Mouse (Mus musculus): ENCODE measurements around the gene Esrrg. TPM values are rescaled to one million over a fixed set of nuclear protein-coding genes. Genes with fewer than 3 reads are reported as not detected.

The Esrrg gene
- polyA plus RNA-seq, 1 experiment from 2014 or later: 1.0 TPM

DNA sequence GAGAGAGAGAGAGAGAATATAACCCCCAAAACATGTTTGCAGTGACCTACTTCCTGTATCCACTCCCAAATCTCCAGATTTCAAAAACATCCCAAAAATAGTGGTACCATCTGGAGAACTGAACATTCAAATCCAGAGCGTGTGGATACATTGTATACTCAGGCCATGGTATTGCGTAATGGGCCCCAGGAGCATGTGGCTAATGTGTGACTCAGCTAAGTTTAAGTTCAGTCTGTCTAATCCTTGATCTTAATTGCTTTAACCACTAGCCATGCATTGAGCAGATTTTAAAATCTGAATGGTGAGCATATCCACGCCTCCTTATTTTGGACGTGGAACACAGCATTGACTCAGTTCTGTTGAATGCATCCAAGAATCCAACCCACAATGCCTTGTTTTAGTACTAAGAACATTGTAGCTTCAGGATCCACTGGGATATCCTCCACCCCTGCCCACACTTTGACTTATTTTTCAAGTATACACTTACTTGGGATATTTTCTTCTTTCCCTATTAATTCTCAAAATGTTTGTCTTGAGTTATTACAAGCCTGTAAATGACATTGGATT, 612.7 kb downstream of the Esrrg start:
- Histone ChIP-seq H3K27me3 (ENCODE audit: control insufficient read depth, insufficient read depth, low read depth, low read length) (no peaks in the 10 kb centered on the region), H3K9ac (ENCODE audit: low read length) (no peak overlapping the region), H3K27ac (ENCODE audit: low read length) (no peak overlapping the region), H3K4me3 (ENCODE audit: low read length) (no peak overlapping the region), H3K36me3 (ENCODE audit: control insufficient read depth, insufficient read depth, low read length) (no peaks in the 10 kb centered on the region), H3K4me2 (ENCODE audit: low read depth, low read length) (no peak overlapping the region), H3K9me3 (ENCODE audit: control insufficient read depth, low read length) (no peaks in the 10 kb centered on the region), H3K4me1 (replicated peaks; ENCODE audit: control insufficient read depth, insufficient read depth, low read length) (no peaks in the 10 kb centered on the region)
- ATAC-seq (ENCODE audit: low read depth): no peak
- 79% methylated on average over 4 of the region's 4 CpGs for WGBS

DNA sequence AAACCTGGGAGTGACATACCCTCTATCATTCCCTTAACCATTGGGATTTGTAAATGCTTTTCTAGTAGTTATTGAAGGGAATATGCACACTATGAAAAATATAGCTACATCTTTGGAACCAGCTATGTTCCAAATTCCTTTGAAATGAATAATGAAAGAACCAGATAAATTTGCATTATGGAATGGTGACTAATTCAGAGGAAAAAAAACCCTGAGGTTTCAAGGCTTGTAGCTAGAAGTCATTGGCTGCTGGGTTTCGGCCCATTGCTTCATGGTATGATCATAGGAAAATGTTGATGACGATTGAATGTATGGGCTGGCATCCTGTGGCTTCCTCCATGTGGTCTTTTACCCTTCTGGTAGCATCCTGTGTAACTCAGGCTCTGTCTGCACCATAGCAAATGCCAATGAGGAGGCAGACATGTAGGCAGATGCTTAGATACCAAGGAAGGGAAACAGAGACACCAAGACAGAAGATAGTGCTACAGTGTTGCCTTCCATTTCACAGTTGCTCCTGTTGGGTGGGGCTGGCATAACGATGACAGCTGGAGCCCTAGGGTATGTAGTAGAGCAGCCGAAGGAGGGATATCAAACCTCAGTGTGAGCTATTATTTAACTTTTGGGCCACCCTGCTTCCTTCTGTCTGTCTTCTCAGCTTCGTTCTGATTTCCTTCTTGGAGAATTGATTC, 624.6 kb downstream of the Esrrg start:
- Histone ChIP-seq H3K4me1 (replicated peaks; ENCODE audit: control insufficient read depth, insufficient read depth, low read length) (no peaks in the 10 kb centered on the region), H3K9ac (ENCODE audit: low read length) (no peak overlapping the region), H3K9me3 (ENCODE audit: control insufficient read depth, low read length) (no peaks in the 10 kb centered on the region), H3K4me3 (ENCODE audit: low read length) (no peak overlapping the region), H3K36me3 (ENCODE audit: control insufficient read depth, insufficient read depth, low read length) (no peaks in the 10 kb centered on the region), H3K27ac (ENCODE audit: low read length) (no peak overlapping the region), H3K4me2 (ENCODE audit: low read depth, low read length) (no peak overlapping the region), H3K27me3 (ENCODE audit: control insufficient read depth, insufficient read depth, low read depth, low read length) (no peaks in the 10 kb centered on the region)
- 81% methylated on average over 5 of the region's 5 CpGs for WGBS
- no peak for ATAC-seq (ENCODE audit: low read depth)

DNA sequence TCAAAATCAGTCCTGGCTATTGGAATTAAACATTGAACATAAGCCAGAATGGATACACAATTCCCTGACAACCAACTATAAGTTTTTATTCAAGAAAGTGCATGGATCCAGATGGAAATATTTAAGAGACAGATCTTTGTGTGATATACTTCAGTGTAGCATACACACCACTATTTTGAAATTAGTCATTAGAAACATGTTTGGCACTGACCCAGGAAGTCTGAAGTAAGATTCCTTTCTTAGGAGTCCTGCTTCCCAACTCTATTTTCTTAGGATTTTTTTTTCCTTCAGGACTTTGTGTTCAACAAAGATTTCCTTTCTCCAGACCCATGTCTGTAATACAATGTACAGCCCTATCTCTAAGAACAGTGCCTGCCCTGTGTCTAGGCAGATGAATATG, 630.0 kb downstream of the Esrrg start:
- H3K9me3 ChIP-seq (ENCODE audit: control insufficient read depth, low read length): no peaks in the 10 kb centered on the region
- no peak overlapping the region for H3K4me3 ChIP-seq (ENCODE audit: low read length)
- H3K9ac ChIP-seq (ENCODE audit: low read length): no peak overlapping the region
- no peak overlapping the region for H3K27ac ChIP-seq (ENCODE audit: low read length)
- H3K36me3 ChIP-seq (ENCODE audit: control insufficient read depth, insufficient read depth, low read length): no peaks in the 10 kb centered on the region
- H3K4me1 ChIP-seq (replicated peaks; ENCODE audit: control insufficient read depth, insufficient read depth, low read length): 0 out of 2 replicates have a peak, but pooled peaks cover 2% of the 10 kb centered on the region
- H3K27me3 ChIP-seq (ENCODE audit: control insufficient read depth, insufficient read depth, low read depth, low read length): no peaks in the 10 kb centered on the region
- no peak overlapping the region for H3K4me2 ChIP-seq (ENCODE audit: low read depth, low read length)
- no peak for ATAC-seq (ENCODE audit: low read depth)

DNA sequence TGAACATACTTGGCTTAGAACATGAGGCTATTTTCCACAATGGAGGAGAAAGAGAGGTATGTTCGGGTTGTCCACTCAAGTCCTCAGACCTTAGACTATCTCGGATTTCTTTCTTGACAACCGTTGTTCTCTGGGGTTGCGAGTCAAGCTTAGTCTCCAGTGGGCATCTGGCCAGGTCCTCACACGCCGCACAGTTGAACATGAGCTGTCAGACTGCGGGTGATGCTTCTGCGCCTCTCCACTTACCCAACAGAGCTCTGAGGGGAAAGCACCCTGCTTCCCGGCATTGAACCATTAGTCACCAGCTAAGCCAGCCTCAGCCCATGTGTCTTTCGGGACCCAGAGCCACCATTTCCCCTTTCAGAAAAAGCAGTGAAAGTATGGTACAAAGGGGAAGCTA, 633.2 kb downstream of the Esrrg start:
- Histone ChIP-seq H3K9ac (ENCODE audit: low read length) (no peak overlapping the region), H3K36me3 (ENCODE audit: control insufficient read depth, insufficient read depth, low read length) (no peaks in the 10 kb centered on the region), H3K4me2 (ENCODE audit: low read depth, low read length) (no peak overlapping the region), H3K27ac (ENCODE audit: low read length) (no peak overlapping the region), H3K9me3 (ENCODE audit: control insufficient read depth, low read length) (no peaks in the 10 kb centered on the region), H3K4me3 (ENCODE audit: low read length) (no peak overlapping the region), H3K27me3 (ENCODE audit: control insufficient read depth, insufficient read depth, low read depth, low read length) (no peaks in the 10 kb centered on the region), H3K4me1 (replicated peaks; ENCODE audit: control insufficient read depth, insufficient read depth, low read length) (0 out of 2 replicates have a peak, but pooled peaks cover 2% of the 10 kb centered on the region)
- no peak for ATAC-seq (ENCODE audit: low read depth)
- 72% methylated on average over 10 of the region's 10 CpGs for WGBS

DNA sequence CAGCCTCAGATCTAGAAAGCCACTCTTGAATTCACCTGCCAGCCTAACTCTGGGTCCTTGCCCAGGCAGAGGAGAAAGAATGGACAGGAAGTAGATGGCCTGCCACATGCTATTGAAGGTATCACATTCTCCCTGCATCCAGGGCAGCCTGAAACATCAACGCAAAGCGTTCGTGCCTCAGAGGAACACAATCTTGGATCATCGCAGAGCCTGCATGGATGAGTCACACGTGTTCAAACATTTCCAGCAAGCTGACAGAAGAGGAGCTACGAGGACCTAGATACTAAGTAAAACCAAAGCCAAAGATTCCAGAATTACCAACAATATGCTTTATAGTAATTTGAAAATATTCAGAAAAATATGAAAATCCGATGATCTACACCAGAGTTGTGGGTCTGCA, 648.9 kb downstream of the Esrrg start:
- Histone ChIP-seq H3K4me3 (ENCODE audit: low read length) (no peak overlapping the region), H3K9me3 (ENCODE audit: control insufficient read depth, low read length) (no peaks in the 10 kb centered on the region), H3K9ac (ENCODE audit: low read length) (no peak overlapping the region), H3K36me3 (ENCODE audit: control insufficient read depth, insufficient read depth, low read length) (no peaks in the 10 kb centered on the region), H3K27me3 (ENCODE audit: control insufficient read depth, insufficient read depth, low read depth, low read length) (no peaks in the 10 kb centered on the region), H3K4me2 (ENCODE audit: low read depth, low read length) (no peak overlapping the region), H3K4me1 (replicated peaks; ENCODE audit: control insufficient read depth, insufficient read depth, low read length) (no peaks in the 10 kb centered on the region), H3K27ac (ENCODE audit: low read length) (no peak overlapping the region)
- no peak for ATAC-seq (ENCODE audit: low read depth)
- WGBS: 84% methylated on average over 7 of the region's 7 CpGs

DNA sequence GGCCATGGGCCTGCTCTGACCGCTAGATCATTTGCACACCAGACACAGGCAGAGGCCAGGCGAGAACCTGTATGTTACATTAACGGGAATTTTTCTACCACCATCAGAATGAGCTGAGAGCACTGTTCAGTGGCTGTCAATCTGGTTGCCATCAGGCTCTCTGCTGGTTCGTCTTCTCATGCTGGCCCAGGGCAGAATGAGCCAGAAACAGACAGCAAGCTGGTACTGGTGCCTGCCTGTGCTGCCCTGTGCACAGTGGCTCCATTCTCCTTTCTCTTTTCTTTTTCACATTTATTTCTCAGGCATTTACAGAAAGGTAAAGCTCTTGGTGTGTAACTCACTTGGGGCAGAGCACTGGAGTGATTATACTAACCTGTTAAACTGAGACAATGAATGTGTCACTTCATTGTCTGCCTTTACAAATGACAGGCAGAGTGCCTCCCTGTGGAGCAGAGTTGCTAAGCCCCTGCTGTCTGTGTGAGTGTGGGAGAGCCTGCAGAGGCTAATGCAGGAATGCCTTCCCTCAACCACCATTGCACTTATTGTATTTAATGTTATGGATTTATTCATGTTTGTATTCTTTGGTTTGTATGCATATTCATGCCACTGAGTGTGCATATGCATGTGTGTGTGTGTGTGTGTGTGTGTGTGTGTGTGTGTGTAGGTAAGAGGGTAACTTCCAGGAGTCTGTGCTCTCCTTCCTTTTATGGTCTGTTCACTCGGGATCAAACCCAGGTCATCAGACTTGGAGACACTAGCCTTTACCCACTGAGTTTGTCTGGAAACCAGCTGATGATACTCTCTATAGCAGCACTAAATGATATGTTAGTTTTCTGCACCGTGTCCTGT, 651.9 kb downstream of the Esrrg start:
- no peak for ATAC-seq (ENCODE audit: low read depth)
- Histone ChIP-seq H3K9me3 (ENCODE audit: control insufficient read depth, low read length) (no peaks in the 10 kb centered on the region), H3K4me2 (ENCODE audit: low read depth, low read length) (no peak overlapping the region), H3K27ac (ENCODE audit: low read length) (no peak overlapping the region), H3K9ac (ENCODE audit: low read length) (no peak overlapping the region), H3K4me3 (ENCODE audit: low read length) (no peak overlapping the region), H3K36me3 (ENCODE audit: control insufficient read depth, insufficient read depth, low read length) (no peaks in the 10 kb centered on the region), H3K4me1 (replicated peaks; ENCODE audit: control insufficient read depth, insufficient read depth, low read length) (no peaks in the 10 kb centered on the region), H3K27me3 (ENCODE audit: control insufficient read depth, insufficient read depth, low read depth, low read length) (no peaks in the 10 kb centered on the region)
- WGBS: 78% methylated on average over 6 of the region's 6 CpGs

DNA sequence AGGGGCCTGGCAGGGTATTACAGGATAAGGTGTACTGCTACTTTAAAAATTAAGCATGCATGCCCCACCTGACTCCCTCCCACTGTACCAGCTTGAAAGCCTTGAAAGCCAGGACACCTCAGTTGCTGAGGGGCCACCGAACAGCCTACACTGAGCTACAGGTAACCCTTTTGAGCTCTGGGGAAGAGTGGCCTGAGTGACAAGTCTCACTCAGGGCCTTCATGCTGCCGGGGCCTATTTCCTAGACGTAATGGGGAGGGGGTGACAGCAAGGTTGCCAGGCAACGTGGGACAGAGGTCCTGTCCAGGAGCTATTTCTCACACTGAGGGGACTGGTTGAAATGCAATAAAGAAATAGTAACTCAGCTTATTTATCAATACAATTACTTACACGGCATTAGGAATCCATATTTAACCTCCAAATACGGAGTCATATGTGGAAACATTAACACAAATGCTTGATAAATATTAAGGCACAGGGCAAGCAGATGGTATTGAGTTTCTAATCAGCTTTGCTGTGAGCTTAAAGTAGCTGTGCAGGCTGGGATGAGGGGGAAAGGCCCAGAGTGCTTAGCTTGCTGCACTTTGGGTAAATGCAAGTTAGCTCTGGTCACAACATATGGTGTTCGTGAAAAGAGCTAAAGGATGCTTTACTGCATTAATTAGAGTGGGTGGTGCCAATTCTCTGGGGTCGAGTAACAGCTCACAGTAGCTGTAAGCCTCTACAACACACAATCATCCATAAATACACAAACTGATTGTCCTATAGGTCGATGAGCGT, 653.5 kb downstream of the Esrrg start, which contains the start of gene Ush2a:
Gene Ush2a, plus strand, starts transcription at position 121 of the 780 bp plus-strand sequence.
- Histone ChIP-seq H3K4me3 (ENCODE audit: low read length) (no peak within 1 kb of the TSS), H3K4me2 (ENCODE audit: low read depth, low read length) (no peak within 1 kb of the TSS), H3K27me3 (ENCODE audit: control insufficient read depth, insufficient read depth, low read depth, low read length) (no peaks in the 10 kb centered on the region), H3K36me3 (ENCODE audit: control insufficient read depth, insufficient read depth, low read length) (no peaks in the 10 kb centered on the region), H3K9ac (ENCODE audit: low read length) (no peak within 1 kb of the TSS), H3K9me3 (ENCODE audit: control insufficient read depth, low read length) (no peaks in the 10 kb centered on the region), H3K4me1 (replicated peaks; ENCODE audit: control insufficient read depth, insufficient read depth, low read length) (no peaks in the 10 kb centered on the region), H3K27ac (ENCODE audit: low read length) (no peak within 1 kb of the TSS)
- 66% methylated on average over 10 of the region's 10 CpGs for whole genome bisulfite sequencing
- no peak for ATAC-seq (ENCODE audit: low read depth)
